ENCODE assay signal across 11 mouse cellular contexts in genomic region chr2:119808438-119808837, GRCm38 (mm10). TPM values are rescaled to one million over a fixed set of nuclear protein-coding genes. Genes with fewer than 3 reads are reported as not detected.
"Had no signal": no experiment of that assay in that cellular context is flagged by ENCODE, and none has a peak within 500 bp of the region (broad histone marks: within the 10 kb centered on the region; RNA-seq: fewer than 3 reads in every experiment).

No protein-coding gene starts in this region.

- DNase-seq: kidney, postnatal 10 days; kidney, postnatal 4 days; lung, adult 2 months; right cerebral cortex, adult 18-20 months; right cerebral cortex, postnatal 25 days; thymus, postnatal 36 days had no signal

- H3K9ac ChIP-seq: liver, embryonic 15.5 days; midbrain, embryonic 12.5 days had no signal

- H3K9me3 ChIP-seq: liver, embryonic 15.5 days; megakaryocyte, embryonic 14.5 days; midbrain, embryonic 12.5 days had no signal

- H3K27ac ChIP-seq: liver, embryonic 15.5 days; macrophage; midbrain, embryonic 12.5 days had no signal

- H3K4me2 ChIP-seq: liver, embryonic 11.5 days; liver, embryonic 15.5 days; midbrain, embryonic 12.5 days had no signal

- H3K36me3 ChIP-seq: liver, embryonic 15.5 days had no signal

- H3K4me3 ChIP-seq: liver, embryonic 15.5 days; megakaryocyte, embryonic 14.5 days; midbrain, embryonic 12.5 days had no signal

RNA-seq across cellular contexts. Expression of gene Ltk, which starts 48.2 kb away (rescaled TPM):
- polyA plus RNA-seq: macrophage had no signal
